Mouse (Mus musculus) CD8-positive naive resting alpha-beta T cell, adult 2 months (primary cell): Measurements from ENCODE around the gene Tas2r126.

Experiments used
- DNase-seq, 2 experiments: peaks; one replicate each; pipeline ENCODE4 v3.0.0; 2022; ENCODE audit warnings: low read depth in 2 of 2, low spot score in 2 of 2

Gene Tas2r126

DNA sequence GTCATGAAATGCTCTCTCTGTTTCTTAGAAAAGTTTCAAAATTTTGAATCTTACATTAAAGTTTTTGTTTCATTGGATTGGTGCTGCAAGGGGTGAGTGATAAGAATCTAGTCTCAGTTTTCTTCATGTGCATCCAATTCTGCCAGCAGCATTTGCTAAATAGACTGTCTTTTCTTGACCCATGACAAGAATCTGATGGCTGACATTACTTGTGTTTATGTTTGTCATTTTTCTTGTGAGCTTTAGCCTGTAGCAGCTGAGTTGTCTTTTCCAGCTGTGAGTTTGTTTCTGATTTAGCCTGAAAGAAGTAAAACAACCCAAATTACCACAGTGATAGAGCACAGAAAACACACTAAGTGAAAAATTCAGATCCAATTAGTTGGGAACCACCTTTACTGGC, 50.3 kb downstream of the Tas2r126 start:
- no peak for DNase-seq
